Mouse (Mus musculus): Measurements from ENCODE around the gene Vrk1.
A peak's percentile ranks its signal among the peaks of the same experiment; 100 is the strongest.

Gene Vrk1

GRCm38 (mm10) chr12:106001775-106002174 lies 8.3 kb upstream of the Vrk1 start:
- DNase-seq, result no peak

DNA sequence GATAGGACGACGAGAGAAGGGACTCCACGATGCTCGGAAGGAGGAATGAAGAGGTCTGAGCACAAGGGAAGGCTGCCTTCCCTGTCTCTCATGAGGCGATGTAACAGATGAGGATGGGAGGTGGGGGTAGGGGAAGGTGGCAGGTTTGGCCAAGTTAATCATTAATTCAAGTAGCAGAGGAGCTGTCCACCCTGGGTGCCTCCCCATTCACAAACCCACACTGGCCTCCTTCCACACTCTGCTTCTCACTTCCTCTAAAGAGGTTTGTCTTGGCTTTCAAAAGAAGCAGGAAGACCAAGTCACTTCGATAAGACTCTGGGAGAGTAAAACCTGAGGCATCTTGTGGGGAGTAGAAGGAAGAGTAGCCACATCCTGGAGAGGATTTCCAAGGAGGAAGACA lies 5.3 kb upstream of the Vrk1 start:
- DNase-seq, result no peak

DNA sequence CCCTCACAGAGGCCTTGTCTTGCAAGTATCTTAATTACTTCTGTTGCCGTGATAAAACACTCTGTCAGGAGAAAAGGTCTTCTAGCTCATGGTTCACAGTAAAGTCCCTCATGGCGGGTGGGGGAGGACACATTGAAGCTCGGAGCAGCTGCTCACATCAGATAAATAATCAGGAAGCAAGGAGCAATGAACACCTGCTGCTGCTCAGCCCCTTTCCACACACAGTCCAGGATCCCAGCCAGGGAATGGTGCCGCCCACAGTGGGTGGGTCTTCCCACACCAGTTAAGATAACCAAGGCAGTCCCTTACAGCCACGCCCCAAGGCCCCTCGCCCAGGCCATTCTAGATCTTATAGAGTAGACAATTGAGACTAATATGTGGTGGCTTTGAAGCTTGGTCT lies 3.8 kb upstream of the Vrk1 start:
- no peak for DNase-seq

DNA sequence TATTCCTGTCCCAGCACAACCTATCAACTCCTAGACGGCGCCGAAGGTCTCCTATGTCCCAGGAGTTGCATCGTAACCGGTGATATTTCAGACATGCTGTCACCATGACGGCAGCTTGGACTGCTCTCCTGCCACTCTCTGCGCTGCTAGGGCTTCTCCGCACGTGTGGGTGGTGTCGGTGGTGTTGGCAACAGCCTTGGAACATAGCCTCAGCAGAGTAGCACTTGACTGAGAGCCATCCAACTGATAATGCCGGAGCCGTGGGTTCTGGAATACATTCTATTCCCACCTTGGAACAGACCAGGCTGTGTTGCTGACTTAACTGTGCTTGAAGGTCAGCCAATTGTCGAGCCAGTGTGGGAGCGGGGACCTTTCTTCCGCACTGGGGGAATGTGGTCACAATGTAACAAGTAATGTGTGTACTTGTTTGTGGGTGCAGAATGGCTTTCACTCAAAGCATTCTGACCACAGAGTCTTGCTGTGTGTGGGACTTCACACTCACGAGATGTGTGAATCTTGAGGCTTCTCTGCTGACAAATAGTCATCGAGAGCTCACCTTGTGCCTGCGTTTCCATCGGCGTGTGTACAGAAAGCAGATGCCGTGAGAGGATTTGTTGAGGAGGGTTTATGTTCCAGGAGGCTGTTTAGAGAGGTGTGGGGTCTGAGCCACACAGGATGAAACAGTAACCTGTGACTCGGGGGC lies 1.5 kb upstream of the Vrk1 start:
- no peak for DNase-seq

DNA sequence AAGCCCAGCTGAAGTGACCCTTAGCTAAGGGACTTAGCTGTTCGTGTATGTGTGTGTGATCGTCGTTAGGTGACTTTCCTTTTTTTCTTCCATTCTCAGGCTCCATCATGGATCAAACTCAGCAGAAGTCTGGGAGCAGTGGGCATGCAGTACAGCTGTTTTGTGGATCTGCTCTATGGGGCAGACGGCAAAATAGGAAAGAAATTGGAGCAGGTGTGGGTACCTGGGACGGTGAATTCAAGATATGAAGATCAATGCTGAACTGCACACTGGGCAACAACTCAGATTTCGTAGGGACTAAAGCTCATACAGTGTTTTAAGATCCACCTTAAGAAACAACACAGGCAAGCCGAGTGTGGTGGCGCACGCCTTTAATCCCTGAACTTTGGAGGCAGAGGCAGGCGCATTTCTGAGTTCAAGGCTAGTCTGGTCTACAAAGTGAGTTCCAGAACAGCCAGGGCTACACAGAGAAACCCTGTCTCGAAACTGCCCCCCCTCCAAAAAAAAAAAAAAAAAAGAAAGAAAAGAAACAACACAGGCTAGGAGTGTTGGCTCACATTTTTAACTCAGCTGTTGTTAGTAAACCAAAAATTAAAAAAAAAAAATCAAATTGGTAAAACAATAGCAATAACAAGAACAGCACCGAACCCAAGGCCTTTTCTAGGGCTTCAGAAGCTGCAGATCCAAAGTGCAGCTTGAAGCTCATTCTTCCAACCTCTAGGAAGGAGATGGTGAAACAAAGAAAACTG lies 732 bp upstream of the Vrk1 start:
- DNase-seq, result no peak

- DNase-seq, result no peak
These were observed 2.1 kb downstream of the Vrk1 start for GRCm38 (mm10) chr12:106012161-106012560.

DNA sequence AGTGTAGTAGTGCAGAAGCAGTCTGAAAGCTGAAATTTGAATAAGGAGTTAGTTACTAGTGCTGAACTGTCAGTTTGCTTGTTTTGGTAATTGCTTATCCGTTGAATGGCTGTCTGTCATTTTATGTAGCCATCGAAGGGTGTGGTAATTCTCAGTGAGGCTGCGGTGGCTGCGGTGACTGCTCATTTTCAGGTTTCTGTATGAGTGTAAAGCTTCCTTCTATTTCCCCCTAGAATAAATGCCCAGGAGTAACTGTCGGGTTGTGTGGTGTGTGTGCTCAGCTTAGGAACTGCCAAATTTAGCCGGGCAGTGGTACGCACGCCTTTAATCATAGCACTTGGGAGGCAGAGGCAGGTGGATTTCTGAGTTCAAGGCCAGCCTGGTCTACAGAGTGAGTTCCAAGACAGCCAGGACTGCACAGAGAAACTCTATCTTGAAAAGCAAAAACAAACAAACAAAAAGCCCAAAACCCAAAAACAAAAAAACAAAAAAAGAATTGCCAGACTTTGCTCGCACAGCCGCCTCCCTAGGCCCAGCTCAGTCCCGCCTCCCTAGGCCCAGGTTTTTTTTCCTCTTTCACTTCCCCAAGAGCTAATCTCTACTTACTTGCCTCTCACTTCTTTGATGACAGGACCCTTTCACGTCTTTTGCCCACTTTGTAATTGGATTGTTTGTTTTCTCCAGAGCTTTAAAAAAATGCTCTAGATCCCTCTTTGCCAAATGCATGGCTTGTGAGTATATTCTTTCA lies 6.4 kb downstream of the Vrk1 start:
- no peak for DNase-seq

- DNase-seq, result peak; percentile 94 to 99
These were observed 10.0 kb downstream of the Vrk1 start for GRCm38 (mm10) chr12:106020063-106020462.

DNA sequence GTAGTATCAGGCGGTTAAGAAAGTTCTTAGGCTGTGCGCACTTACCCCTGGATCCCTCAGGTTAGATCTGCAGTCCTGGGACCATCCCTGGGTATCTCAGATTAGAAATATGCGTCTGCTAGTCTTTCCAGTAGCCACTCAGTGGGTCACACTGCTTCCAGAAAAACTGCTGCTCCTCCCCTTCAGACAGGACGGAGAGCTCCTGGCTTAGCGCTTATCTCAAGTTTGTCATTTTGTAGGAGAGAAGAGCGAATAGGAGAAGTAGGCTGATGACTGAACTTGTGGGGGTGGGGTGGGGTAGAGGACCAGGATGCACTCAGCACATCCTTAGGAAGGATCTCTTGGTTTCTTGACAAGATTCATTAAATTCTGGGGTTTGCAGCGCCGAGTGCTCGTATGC lies 13.6 kb downstream of the Vrk1 start:
- DNase-seq, result no peak

DNA sequence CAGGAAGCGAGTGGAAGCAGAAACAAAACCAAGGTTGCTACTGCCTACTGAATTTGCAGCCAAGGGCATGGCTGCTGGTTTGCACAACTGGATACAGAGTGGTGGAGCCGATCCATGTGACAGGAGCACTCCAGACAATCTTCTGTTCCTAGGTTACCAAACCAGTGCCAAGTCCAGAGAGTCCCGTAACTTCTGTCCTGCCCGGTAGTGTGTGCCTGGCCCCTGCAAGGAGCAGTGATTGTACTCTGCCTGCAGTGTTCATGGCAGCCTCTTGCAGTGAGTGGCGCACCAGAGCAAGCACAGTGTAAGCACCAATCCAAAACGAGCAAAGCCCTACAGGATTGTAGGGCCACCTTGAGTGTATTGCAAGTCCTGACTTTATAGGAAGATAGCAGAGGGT lies 15.4 kb downstream of the Vrk1 start:
- DNase-seq, result no peak

GRCm38 (mm10) chr12:106026385-106027134 lies 16.5 kb downstream of the Vrk1 start:
- no peak for DNase-seq

DNA sequence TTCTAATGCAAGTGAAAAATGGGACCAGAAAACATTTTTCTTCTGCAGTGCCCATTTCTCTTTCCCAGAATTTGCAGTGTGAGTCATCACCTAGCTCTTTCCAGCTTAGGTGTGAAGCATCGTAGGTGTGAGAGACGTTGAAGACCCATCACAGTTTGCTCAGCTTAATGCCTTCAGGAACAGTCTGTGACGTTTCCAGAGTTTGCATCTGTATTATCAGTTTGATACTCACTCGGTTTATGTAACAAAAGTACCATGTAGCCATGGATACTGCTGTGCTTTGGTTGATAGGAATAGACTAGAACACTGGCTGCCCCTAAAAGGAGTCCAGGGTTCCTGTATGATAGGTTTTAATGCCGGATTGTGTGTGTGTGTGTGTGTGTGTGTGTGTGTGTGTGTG lies 17.3 kb downstream of the Vrk1 start:
- no peak for DNase-seq

- no peak for DNase-seq
These were observed 19.6 kb downstream of the Vrk1 start for GRCm38 (mm10) chr12:106029582-106029981.

DNA sequence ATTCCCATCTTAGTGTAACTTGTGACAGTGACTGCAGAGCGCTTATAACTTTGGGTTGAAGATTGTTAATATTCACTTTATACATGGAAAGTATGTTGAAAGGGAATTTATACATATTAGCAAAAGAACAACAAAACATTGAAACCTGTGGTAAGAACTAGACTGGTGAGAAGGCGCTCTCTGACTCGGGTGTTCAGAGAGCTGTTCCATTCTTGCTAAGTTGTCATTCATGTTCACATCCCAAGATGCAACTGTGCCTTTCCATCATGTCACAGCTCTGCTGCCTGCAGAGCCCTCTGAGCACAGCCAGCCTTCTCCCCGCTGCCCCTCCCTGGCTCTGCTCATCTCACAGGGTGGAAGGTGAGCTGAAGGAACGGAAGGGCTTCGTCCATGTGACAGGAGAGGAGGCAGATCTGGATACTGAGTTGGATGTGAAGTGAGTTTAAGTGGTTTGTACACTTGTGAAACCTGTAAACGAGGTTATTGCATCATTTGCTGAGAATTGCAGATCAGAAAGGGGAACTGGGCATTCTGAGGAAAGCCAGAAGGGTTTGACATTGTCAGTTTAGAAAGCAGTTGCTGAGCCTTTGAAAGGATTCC lies 20.2 kb downstream of the Vrk1 start:
- no peak for DNase-seq

DNA sequence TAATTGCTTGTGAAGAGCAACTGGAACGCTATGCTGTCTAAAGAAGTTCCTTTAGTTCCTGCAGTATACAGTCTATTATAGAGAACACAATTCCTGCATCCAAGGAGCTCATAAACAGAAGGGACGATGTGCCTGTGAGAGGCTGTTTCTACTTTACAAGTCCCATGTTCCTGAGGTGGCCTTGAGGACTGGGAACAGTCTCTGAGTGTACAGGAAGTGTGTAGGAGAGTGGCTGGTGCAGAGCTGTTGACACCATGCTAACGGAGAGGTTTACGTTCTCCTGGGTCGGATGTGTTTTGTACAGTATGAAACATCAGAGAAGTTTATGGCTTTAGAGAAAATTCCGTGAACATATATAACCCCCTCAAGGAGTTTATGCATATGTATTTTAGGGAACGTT lies 20.8 kb downstream of the Vrk1 start:
- DNase-seq, result no peak

- no peak for DNase-seq
These were observed 21.9 kb downstream of the Vrk1 start for GRCm38 (mm10) chr12:106031916-106032315.

- no peak for DNase-seq
These were observed 22.3 kb downstream of the Vrk1 start for GRCm38 (mm10) chr12:106032361-106032760.

- DNase-seq, result no peak
These were observed 24.2 kb downstream of the Vrk1 start for GRCm38 (mm10) chr12:106034267-106034666.

DNA sequence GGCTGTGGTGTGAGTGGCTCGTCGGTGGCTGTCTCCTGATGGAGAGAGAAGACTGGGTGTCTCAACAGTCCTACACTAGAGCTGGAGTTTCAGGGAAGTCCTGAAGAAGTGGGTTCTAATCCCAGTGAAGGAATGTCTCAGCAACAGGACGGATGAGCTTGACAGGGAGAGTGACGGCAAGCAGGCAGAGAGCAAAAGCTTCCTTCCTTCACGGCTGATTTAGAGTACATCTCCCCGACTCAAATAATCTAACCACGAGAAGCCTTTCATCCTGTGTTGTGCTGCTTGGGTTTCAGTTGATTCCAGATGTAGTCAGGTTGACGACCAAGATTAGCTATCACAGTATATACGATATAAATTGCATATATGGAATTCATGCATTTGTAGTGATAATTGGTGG lies 24.7 kb downstream of the Vrk1 start:
- DNase-seq, result no peak

GRCm38 (mm10) chr12:106040259-106040658 lies 30.2 kb downstream of the Vrk1 start:
- no peak for DNase-seq

DNA sequence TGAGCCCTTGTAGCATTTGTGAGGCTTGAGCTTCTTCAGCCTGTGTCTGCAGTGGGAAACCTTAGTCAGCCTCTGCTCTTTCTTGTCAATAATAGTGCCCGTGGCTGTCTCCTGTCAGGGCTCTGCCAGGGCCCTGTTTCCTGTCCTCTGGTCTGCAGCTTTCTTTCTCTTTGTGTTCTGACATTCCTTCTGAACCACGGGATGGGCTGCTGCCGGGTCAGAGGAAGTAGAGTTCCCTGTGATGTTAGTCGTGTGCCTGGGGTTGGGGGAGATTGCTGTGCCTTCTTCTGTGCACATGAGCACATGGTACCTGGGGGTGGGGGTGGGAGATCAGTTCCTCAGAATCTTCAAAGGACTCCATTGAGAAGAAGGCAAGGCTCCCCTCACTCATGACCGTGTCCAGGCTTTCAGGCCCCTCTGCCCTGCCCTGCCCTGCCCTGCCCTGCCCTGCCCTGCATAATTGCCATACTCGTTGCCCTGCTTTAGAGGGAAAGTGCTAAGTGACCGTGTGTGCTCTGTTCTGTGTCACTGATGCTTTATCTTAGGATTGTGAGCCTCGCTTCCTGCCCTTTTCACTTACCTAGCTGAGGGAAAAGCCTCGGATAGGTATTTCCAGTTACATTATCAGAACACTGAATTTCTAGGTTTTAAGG lies 36.2 kb downstream of the Vrk1 start:
- DNase-seq, result no peak

DNA sequence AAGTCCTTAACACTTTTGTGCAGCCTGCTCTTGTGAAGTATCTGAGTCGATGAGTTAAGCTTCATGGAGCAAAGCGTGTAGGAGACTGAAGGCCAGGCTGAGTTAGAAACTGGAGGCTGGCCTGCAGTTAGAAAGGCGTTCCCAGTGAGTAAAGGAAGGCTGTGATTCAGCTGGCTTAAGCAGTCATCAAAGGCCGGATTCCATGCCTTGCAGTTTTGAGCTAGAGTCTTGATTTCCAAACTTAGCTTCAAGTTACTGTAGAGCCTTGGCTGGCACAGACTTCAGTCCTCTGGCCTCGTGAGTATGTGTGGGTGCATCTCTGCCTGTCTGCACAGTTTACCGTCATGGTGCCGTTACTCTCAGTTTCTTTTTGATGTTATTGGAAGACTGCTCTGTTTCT lies 42.2 kb downstream of the Vrk1 start:
- DNase-seq, result no peak
